ENCODE assay signal across 8 mouse cellular contexts in the genomic region with DNA sequence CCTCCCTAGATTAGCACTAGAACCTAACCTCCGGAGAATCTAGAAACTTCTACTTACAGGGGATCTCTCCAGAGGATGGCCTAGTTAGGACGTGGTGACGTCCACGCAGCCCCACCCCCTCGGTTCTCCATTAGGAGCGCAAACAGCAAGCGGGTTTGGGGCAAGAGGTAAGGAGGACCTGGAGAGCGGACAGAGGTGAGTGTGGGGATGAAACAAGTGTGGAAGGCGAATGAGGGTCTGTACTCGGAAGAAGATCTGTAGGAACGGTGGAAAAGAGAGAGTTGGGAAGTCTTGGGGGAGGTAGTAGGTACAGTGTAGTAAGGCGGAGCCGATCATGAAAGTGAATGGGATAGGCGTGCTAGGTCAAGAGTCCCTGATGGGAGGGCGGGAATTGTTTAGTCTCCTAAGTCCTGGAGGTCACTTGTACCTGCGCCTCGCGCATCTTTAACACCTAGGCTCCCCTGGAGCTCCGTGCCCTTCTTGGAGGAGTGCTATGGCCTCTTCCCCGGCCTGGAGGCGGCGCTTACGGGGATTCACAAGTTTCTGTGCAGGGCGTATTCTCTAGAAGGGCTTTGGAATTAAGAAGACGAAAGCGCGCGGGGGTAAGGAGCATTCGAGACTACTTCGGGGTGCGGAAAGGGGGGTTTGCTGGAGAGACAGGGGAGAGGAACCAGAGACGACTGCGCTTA. TPM values are rescaled to one million over a fixed set of nuclear protein-coding genes. Genes with fewer than 3 reads are reported as not detected.
A peak's percentile ranks its signal among the peaks of the same experiment; 100 is the strongest.
DNase-seq lines count a peak whose midpoint lies in the region; ATAC-seq and TF ChIP-seq lines count a peak whose summit lies in the region.

No protein-coding gene starts in this region.

- H3K4me1 ChIP-seq in cortical plate, adult 2 months (ENCODE audit: control insufficient read depth, insufficient read depth, low read length): no peaks in the 10 kb centered on the region
- 0 out of 2 replicates have a peak, but pooled peaks cover 3% of the 10 kb centered on the region for H3K4me1 ChIP-seq in lung, embryonic 15.5 days
- H3K4me1 ChIP-seq in olfactory bulb, adult 2 months (ENCODE audit: control insufficient read depth, insufficient read depth, low read length): peaks cover 14% of the 10 kb centered on the region

- peaks cover 40% of the 10 kb centered on the region for H3K27me3 ChIP-seq in lung, embryonic 15.5 days

- no peak overlapping the region for H3K27ac ChIP-seq in cortical plate, adult 2 months (ENCODE audit: insufficient read depth, low read length)
- peak overlapping the region; percentile 53 for H3K27ac ChIP-seq in lung, embryonic 15.5 days
- H3K27ac ChIP-seq in olfactory bulb, adult 2 months (ENCODE audit: insufficient read depth, low read depth, low read length): no peak overlapping the region

- under 1% methylated on average over 33 of the region's 33 CpGs for WGBS in lung, embryonic 15.5 days
- 2% methylated on average over 33 of the region's 33 CpGs for WGBS in olfactory bulb, adult 2 months

- H3K36me3 ChIP-seq in lung, embryonic 15.5 days: no peaks in the 10 kb centered on the region

- no peak for TF ChIP-seq CTCF in cortical plate, adult 2 months (IDR thresholded peaks at IDR 0.05; ENCODE audit: extremely low read depth, insufficient read depth, low read length)
- TF ChIP-seq CTCF in olfactory bulb, adult 2 months (IDR thresholded peaks at IDR 0.05; ENCODE audit: insufficient read depth, low read depth, low read length): no peak

- peak overlapping the region; percentile 90 for H3K4me2 ChIP-seq in lung, embryonic 15.5 days

- H3K9ac ChIP-seq in lung, embryonic 15.5 days: peak overlapping the region; percentile 42

- peak overlapping the region; percentile 34 for H3K4me3 ChIP-seq in cortical plate, adult 2 months (ENCODE audit: insufficient read depth, low read length)
- peak overlapping the region; percentile 59 for H3K4me3 ChIP-seq in lung, embryonic 15.5 days
- H3K4me3 ChIP-seq in olfactory bulb, adult 2 months (ENCODE audit: insufficient read depth, low read depth, low read length): peak overlapping the region; percentile 46

- no peaks in the 10 kb centered on the region for H3K9me3 ChIP-seq in lung, embryonic 15.5 days

- TF ChIP-seq POLR2A in cortical plate, adult 2 months (IDR thresholded peaks at IDR 0.05; ENCODE audit: extremely low read depth, insufficient read depth, low read length): no peak
- TF ChIP-seq POLR2A in olfactory bulb, adult 2 months (IDR thresholded peaks at IDR 0.05; ENCODE audit: insufficient read depth, low read depth, low read length): no peak

- peak; percentile 49 to 52 for DNase-seq in adrenal gland, adult 18-20 months (ENCODE audit: low spot score in 2 of 2)
- DNase-seq in adrenal gland, postnatal 4 days (ENCODE audit: low spot score in 2 of 2): no peak
- DNase-seq in heart, adult 18-20 months: peak; percentile 74 to 80
- DNase-seq in kidney, adult 11 months: peak; percentile 14
- no peak for DNase-seq in cerebellum, adult 11 months

- ATAC-seq in lung, embryonic 15.5 days (ENCODE audit: borderline replicate concordance, extremely low read depth, low FRiP score, low TSS enrichment): peak; percentile 75

RNA-seq across cellular contexts. Expression of a gene that starts 6.8 kb away (rescaled TPM):
- not detected for total RNA-seq in adrenal gland, adult 18-20 months (2021)
- total RNA-seq in adrenal gland, postnatal 4 days (2021): not detected
- polyA plus RNA-seq in cortical plate, adult 2 months (2012; rRNA removed): 0.08 TPM in 1 of 2 replicates, not detected in the other
- total RNA-seq in heart, adult 18-20 months (2021): not detected
- 0.31 TPM in 1 of 2 replicates, not detected in the other for polyA plus RNA-seq in lung, embryonic 15.5 days (2015; fragmentation: Nextera tagmentation; extraction: Ambion mirVana)
- polyA plus RNA-seq in olfactory bulb, adult 2 months (2012; ENCODE audit: insufficient read depth, insufficient read length, low replicate concordance, missing spikeins): not detected in 2 replicates

RNA-seq across cellular contexts. Expression of a gene that starts 28.1 kb away (rescaled TPM):
- not detected for total RNA-seq in adrenal gland, adult 18-20 months (2021)
- 1 to 10 TPM in 1 of 2 experiments, under 1 TPM in 1; 0.54 to 1.2 TPM for total RNA-seq in adrenal gland, postnatal 4 days (2021)
- 1.3 and 1.8 TPM in 2 replicates for polyA plus RNA-seq in cortical plate, adult 2 months (2012; rRNA removed)
- not detected for total RNA-seq in heart, adult 18-20 months (2021)
- 1.2 and 1.7 TPM in 2 replicates for polyA plus RNA-seq in lung, embryonic 15.5 days (2015; fragmentation: Nextera tagmentation; extraction: Ambion mirVana)
- not detected in 2 replicates for polyA plus RNA-seq in olfactory bulb, adult 2 months (2012; ENCODE audit: insufficient read depth, insufficient read length, low replicate concordance, missing spikeins)

RNA-seq across cellular contexts. Expression of a gene that starts 41.9 kb away (rescaled TPM):
- 1 to 10 TPM; 1.9 to 6.9 TPM for total RNA-seq in adrenal gland, adult 18-20 months (2021)
- 1 to 10 TPM; 1.8 to 2.0 TPM for total RNA-seq in adrenal gland, postnatal 4 days (2021)
- 6.2 and 6.5 TPM in 2 replicates for polyA plus RNA-seq in cortical plate, adult 2 months (2012; rRNA removed)
- total RNA-seq in heart, adult 18-20 months (2021): 1 to 10 TPM in 1 of 2 experiments, under 1 TPM in 1; 0.37 to 2.1 TPM
- polyA plus RNA-seq in lung, embryonic 15.5 days (2015; fragmentation: Nextera tagmentation; extraction: Ambion mirVana): 1.4 and 1.8 TPM in 2 replicates
- polyA plus RNA-seq in olfactory bulb, adult 2 months (2012; ENCODE audit: insufficient read depth, insufficient read length, low replicate concordance, missing spikeins): not detected in 2 replicates

RNA-seq across cellular contexts. Expression of a gene that starts 55.9 kb away (rescaled TPM):
- 1 to 10 TPM in 1 of 2 experiments, under 1 TPM in 1; 0.93 to 1.2 TPM for total RNA-seq in adrenal gland, adult 18-20 months (2021)
- 1 to 10 TPM; 1.6 to 1.7 TPM for total RNA-seq in adrenal gland, postnatal 4 days (2021)
- polyA plus RNA-seq in cortical plate, adult 2 months (2012; rRNA removed): 54.8 and 56.1 TPM in 2 replicates
- total RNA-seq in heart, adult 18-20 months (2021): under 1 TPM in 1 of 2 experiments, not detected in 1; 0.26 TPM
- polyA plus RNA-seq in lung, embryonic 15.5 days (2015; fragmentation: Nextera tagmentation; extraction: Ambion mirVana): 0.64 and 0.69 TPM in 2 replicates
- not detected in 2 replicates for polyA plus RNA-seq in olfactory bulb, adult 2 months (2012; ENCODE audit: insufficient read depth, insufficient read length, low replicate concordance, missing spikeins)

Comparison
In these comparisons a context has a peak if more than half of its experiments do, and no peak if none do; other contexts are left out.
1. DNase-seq: peak in adrenal gland, adult 18-20 months (2 of 2), heart, adult 18-20 months (2 of 2) and kidney, adult 11 months (single experiment); none in adrenal gland, postnatal 4 days (0 of 2) and cerebellum, adult 11 months (single experiment).
2. Peak in every context shown above with its lines, with median percentiles within 50 percentile points of each other: H3K4me3 ChIP-seq.